ENCODE assay signal across 8 mouse cellular contexts in the genomic region with DNA sequence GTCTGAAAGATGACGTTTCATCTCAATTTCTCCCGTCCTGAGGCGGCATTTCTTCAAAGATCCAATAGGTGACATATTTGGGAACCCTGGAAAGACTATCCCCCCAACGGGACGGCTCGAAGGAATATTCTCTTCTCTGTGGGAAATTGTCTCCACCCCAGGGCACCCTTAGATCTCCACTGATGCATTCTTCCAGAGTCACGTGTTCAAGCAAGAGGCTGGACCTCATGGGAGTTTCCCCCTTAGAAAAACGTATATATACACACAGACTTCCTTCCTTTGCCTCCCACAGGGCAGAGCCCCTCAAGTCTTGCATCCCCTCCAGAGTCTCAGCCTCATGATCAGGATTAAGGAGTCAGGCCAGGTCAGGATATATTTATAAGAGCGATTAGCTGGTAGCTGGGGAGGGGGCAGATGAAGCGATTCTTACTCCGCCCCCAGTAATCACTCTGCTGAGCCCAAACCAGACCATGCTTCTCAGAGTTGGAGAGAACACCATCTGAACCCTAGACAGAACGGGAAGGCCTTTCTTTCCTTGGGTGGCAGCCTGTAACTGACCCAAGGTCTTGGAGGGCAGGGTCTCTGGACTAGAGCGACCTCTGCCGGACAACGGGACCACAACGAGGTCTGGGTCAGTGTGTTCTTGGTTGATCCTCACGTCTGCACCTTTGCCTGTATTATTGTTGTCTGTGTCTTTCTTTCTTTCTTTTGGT. TPM values are rescaled to one million over a fixed set of nuclear protein-coding genes. Genes with fewer than 3 reads are reported as not detected.
DNase-seq lines count a peak whose midpoint lies in the region; ATAC-seq and TF ChIP-seq lines count a peak whose summit lies in the region.

Rtbdn (plus strand) TSS at position 464 of the 713 bp plus-strand sequence.

- H3K9ac ChIP-seq in embryonic facial prominence, embryonic 13.5 days = 0 out of 2 replicates have a peak within 1 kb of the TSS, but pooled peaks have one; percentile 32
- H3K9ac ChIP-seq in limb, embryonic 13.5 days = peak within 1 kb of the TSS; percentile 50; the same call in 1 of the 2 replicates

- peaks cover 24% of the 10 kb centered on the region for H3K4me1 ChIP-seq in testis, adult 2 months (ENCODE audit: control insufficient read depth, insufficient read depth, low read length)
- peaks cover 18% of the 10 kb centered on the region for H3K4me1 ChIP-seq in embryonic facial prominence, embryonic 13.5 days
- peaks cover 15% of the 10 kb centered on the region for H3K4me1 ChIP-seq in limb, embryonic 13.5 days

- no peak for DNase-seq in testis, postnatal 10 days (ENCODE audit: low spot score)
- peak; percentile 75 for DNase-seq in retina, embryonic 14.5 days (ENCODE audit: low spot score)
- no peak for DNase-seq in right cerebral cortex, adult 2 months (ENCODE audit: low spot score in 2 of 2)
- no peak for DNase-seq in urinary bladder, postnatal 25 days (ENCODE audit: low spot score)
- no peak for DNase-seq in ovary, postnatal 10 days (ENCODE audit: low spot score)

- H3K9me3 ChIP-seq in embryonic facial prominence, embryonic 13.5 days = no peaks in the 10 kb centered on the region
- no peaks in the 10 kb centered on the region for H3K9me3 ChIP-seq in limb, embryonic 13.5 days

- H3K4me2 ChIP-seq in embryonic facial prominence, embryonic 13.5 days = peak within 1 kb of the TSS; percentile 85
- peak within 1 kb of the TSS; percentile 78 for H3K4me2 ChIP-seq in limb, embryonic 13.5 days (replicated peaks)

- WGBS in embryonic facial prominence, embryonic 13.5 days = 8% methylated on average over 17 of the region's 17 CpGs
- WGBS in limb, embryonic 13.5 days = 9% methylated on average over 17 of the region's 17 CpGs

- H3K27ac ChIP-seq in testis, adult 2 months (ENCODE audit: control insufficient read depth, insufficient read depth, low read depth, low read length) = no peak within 1 kb of the TSS
- no peak within 1 kb of the TSS for H3K27ac ChIP-seq in embryonic facial prominence, embryonic 13.5 days
- H3K27ac ChIP-seq in limb, embryonic 13.5 days = no peak within 1 kb of the TSS

- no peaks in the 10 kb centered on the region for H3K36me3 ChIP-seq in testis, adult 2 months (ENCODE audit: control insufficient read depth, insufficient read depth, low read length)
- H3K36me3 ChIP-seq in embryonic facial prominence, embryonic 13.5 days = no peaks in the 10 kb centered on the region
- no peaks in the 10 kb centered on the region for H3K36me3 ChIP-seq in limb, embryonic 13.5 days

- H3K4me3 ChIP-seq in testis, adult 2 months (ENCODE audit: control insufficient read depth, low read depth, low read length) = peak within 1 kb of the TSS; percentile 15
- peak within 1 kb of the TSS; percentile 47 for H3K4me3 ChIP-seq in embryonic facial prominence, embryonic 13.5 days
- H3K4me3 ChIP-seq in limb, embryonic 13.5 days = peak within 1 kb of the TSS; percentile 47

- peak; percentile 50; the same call in 1 of the 2 replicates for TF ChIP-seq CTCF in testis, adult 2 months (IDR thresholded peaks at IDR 0.05; ENCODE audit: control insufficient read depth, insufficient read depth, insufficient replicate concordance, low read depth, low read length)

- no peak for ATAC-seq in embryonic facial prominence, embryonic 13.5 days (ENCODE audit: insufficient number of reproducible peaks, insufficient read depth, low FRiP score, low TSS enrichment, low read depth)
- no peak for ATAC-seq in limb, embryonic 13.5 days (ENCODE audit: low FRiP score, low read depth)

- TF ChIP-seq POLR2A in testis, adult 2 months (IDR thresholded peaks at IDR 0.05; ENCODE audit: control insufficient read depth, low read depth, low read length) = no peak

- peaks cover 2% of the 10 kb centered on the region; the same call in 1 of the 2 replicates for H3K27me3 ChIP-seq in testis, adult 2 months (ENCODE audit: control insufficient read depth, insufficient read depth, low read length)
- peaks cover 90% of the 10 kb centered on the region for H3K27me3 ChIP-seq in embryonic facial prominence, embryonic 13.5 days
- peaks cover 89% of the 10 kb centered on the region for H3K27me3 ChIP-seq in limb, embryonic 13.5 days

RNA-seq across cellular contexts. Expression of gene Rtbdn, which starts in this region (rescaled TPM):
- polyA plus RNA-seq in testis, adult 2 months (2012; rRNA removed) = 0.30 and 0.32 TPM in 2 replicates
- polyA plus RNA-seq in embryonic facial prominence, embryonic 13.5 days (2015; fragmentation: Nextera tagmentation; extraction: Ambion mirVana) = 0.36 and 0.39 TPM in 2 replicates
- 0.20 and 0.47 TPM in 2 replicates for polyA plus RNA-seq in limb, embryonic 13.5 days (2015; fragmentation: Nextera tagmentation; extraction: Ambion mirVana)
